Mouse (Mus musculus) CH12.LX (cell line): ENCODE measurements at regions not wholly inside any gene's neighbourhood (a gene's known extent, or its start where the extent isn't known, plus 50 kb on each side); places are given as distances from the start of the nearest gene placed in this dataset.

Source experiments
- CTCF ChIP-seq, 2 experiments: IDR thresholded peaks in 1 of 2; conservative IDR thresholded peaks in 1 of 2; 2 replicates each; pipeline ENCODE4 v1.5.1; 2011 to 2012; ENCODE audit warnings: low read depth in 2 of 2, low read length in 2 of 2, improper control_type of control experiment in 1 of 2, inconsistent platforms in 1 of 2, mild to moderate bottlenecking in 1 of 2, moderate library complexity in 1 of 2
- E2F4 ChIP-seq: IDR thresholded peaks from 2 replicates; pipeline ENCODE4 v1.6.1; 2011; ENCODE audit warnings: low read depth, low read length, improper control_type of control experiment; ENCODE audit not compliant: insufficient replicate concordance
- ELF1 ChIP-seq: IDR thresholded peaks from 2 replicates; pipeline ENCODE4 v1.6.1; 2014; ENCODE audit warnings: low read depth, mild to moderate bottlenecking, inconsistent platforms, low read length, improper control_type of control experiment
- GABPA ChIP-seq: IDR thresholded peaks from 2 replicates; pipeline ENCODE4 v1.6.1; 2012; ENCODE audit warnings: low read depth, low read length, improper control_type of control experiment, inconsistent platforms; ENCODE audit not compliant: insufficient replicate concordance
- JUND ChIP-seq: conservative IDR thresholded peaks from 2 replicates; pipeline ENCODE4 v1.6.1; 2011; ENCODE audit warnings: low read depth, low read length, improper control_type of control experiment
- POLR2A ChIP-seq: IDR thresholded peaks from 2 replicates; pipeline ENCODE4 v1.6.1; 2011; ENCODE audit warnings: low read depth, mild to moderate bottlenecking, improper control_type of control experiment, low read length

- TF ChIP-seq POLR2A (no peak), CTCF (conservative IDR thresholded peaks at IDR 0.05 in 1 of 2, IDR thresholded peaks at IDR 0.05 in 1 of 2; ENCODE audit: low read depth in 2 of 2, low read length in 2 of 2) (no peak), GABPA (no peak), ELF1 (no peak), JUND (no peak), E2F4 (no peak)
Measured at GRCm38 (mm10) chr1:121620262-121620661, 52.5 kb upstream of the Ddx18 start.
